Mouse (Mus musculus) thymus, postnatal 25 days (tissue): ENCODE results near the gene Rbm33.

ENCODE experiments used
- DNase-seq: peaks from one replicate; pipeline ENCODE4 v3.0.0; 2022

The Rbm33 gene

DNA sequence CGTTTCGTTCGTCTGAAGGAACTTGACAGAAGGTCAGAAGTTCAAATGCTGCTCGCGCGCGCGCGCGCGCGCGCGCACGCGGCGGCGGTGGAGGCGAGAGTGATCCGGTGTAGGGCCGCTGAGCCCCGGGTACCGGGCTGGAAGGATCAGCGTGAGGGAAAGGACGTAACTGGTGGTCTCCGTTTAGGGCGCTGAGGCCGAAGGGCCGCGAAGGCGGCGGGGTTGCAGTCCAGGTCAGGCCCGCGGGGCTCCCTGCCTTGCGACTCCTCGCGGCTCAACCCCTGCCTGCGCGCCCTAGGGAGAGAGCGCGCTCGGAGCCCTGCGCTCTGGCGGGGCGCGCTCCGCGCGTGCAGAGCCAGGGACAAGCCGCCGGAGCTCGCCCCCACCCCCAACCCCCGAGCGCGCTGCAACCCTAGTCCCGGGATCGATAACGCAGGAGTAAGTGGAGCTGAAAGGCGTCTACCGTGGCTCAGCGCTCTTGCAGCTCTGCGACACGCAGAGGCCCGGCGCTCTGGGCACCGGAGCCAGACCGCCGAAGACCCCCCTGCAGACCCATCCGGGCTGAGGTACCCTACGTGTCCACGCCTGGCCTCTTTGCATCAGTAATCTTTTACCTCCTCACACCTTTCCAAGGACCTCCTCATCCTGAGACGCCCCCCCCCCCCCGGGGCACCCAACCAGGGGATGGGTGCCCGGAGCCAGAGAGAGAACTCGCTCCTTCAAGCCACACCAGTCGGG lies 147.6 kb downstream of the Rbm33 start:
- no peak for DNase-seq

DNA sequence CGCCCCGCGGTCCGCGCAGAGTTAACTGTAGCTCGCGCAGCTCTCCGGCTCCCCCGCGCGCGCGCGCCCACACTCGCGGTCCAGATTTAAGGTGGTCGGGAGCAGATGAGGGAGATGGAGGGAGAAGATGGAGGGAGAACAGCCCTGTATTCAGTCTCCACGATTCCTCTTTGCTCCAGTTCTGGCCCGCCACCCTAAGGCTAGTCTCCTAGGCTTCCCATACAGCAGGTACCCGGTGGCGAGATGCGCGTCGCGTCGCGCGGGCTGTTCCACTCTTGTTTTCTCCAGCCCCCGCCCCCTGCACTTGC lies 148.1 kb downstream of the Rbm33 start:
- DNase-seq, result no peak

DNA sequence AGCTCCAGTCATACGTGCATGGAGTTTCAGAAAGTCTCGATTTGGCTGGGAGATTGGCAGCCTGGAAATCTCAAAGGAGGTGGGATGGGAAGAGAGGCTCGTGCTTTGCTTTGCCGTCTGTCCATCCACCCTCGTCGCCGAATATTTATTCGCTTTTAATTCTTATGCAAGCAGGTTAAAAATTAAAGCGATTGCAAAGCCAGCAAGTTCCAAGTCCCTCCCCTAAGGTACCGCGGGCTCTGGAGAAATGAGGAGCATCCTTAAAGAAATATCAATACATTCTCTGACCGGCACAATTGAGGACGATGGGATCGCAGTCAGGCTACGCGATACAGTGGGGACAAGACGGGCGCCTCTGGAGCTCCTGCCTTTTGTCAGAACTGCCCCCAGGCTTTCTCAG lies 148.6 kb downstream of the Rbm33 start:
- DNase-seq, result no peak

DNA sequence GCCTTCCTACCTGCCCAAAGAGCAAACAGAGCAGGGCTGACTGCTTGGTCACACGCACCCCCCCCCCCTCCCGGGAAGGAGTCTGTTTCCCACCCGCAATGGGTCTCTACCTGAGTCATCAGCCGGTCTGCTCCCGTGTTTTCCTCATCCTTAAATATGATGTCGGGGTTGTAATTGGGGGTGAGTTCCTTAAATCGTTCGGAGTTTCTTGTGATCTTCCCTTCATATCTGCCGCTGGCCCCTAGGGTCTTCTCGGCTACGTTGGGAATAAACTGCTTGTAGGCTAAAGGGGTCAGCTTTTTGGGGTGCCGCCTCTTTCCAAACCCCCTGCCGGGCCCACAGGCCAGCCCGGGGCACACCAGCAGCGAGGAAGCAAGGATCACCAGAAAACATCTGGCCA lies 149.4 kb downstream of the Rbm33 start:
- no peak for DNase-seq

DNA sequence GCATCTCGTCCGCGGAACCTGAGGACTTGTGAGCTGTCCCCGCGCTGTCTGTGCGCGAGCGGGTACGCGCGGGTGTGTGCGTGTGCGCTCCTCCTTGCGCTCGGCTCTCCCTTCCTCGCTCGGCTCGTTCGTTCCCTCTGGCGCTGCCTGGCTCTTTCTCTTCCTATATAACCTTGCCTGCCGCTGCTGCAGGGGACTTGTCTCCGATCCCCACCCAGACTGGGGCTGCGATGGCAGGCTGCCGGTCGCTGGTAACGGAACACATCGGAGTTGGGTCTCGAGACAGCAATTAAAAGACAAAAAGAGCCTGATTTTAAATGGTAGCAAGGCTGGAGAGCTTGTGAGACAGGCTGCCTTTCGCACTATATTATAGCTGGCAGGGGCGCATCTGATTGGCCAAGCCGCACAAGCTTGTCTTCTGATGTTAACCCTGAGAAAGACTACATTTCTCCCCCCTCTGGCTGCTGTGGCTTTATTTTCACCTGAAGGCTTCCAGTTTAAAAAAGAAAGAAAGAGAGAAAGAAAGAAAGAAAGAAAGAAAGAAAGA lies 149.9 kb downstream of the Rbm33 start, which contains the start of gene Shh:
TSS of gene Shh (minus strand) at position 497 of the 547 bp plus-strand sequence.
- no peak for DNase-seq
